ENCODE assay signal across 10 mouse cellular contexts in genomic region chr7:142525342-142526178, GRCm38 (mm10). TPM values are rescaled to one million over a fixed set of nuclear protein-coding genes. Genes with fewer than 3 reads are reported as not detected.
DNase-seq lines count a peak whose midpoint lies in the region; ATAC-seq and TF ChIP-seq lines count a peak whose summit lies in the region.
"Had no signal": no experiment of that assay in that cellular context is flagged by ENCODE, and none has a peak within 500 bp of the region (broad histone marks: within the 10 kb centered on the region; RNA-seq: fewer than 3 reads in every experiment).

No protein-coding gene starts in this region.

- peak; percentile 96 for DNase-seq in heart, adult 11 months
- DNase-seq in heart, postnatal 36 days: no peak
- DNase-seq in brain, embryonic 14.5 days (ENCODE audit: low read depth): peak; percentile 17
- peak; percentile 26 for DNase-seq in liver, embryonic 13.5 days
- DNase-seq in MN1 (ENCODE audit: low spot score): no peak
- no peak for DNase-seq in right cerebral cortex, postnatal 4 days
- DNase-seq in thymus, postnatal 36 days: no peak
- DNase-seq: adrenal gland, postnatal 36 days had no signal

- 38% methylated on average over 13 of the region's 13 CpGs for WGBS in heart, embryonic 13.5 days
- WGBS in liver, embryonic 13.5 days (ENCODE audit: insufficient replicate concordance): 26% methylated on average over 13 of the region's 13 CpGs

- peak overlapping the region; percentile 64 for H3K9ac ChIP-seq in heart, embryonic 13.5 days
- 0 out of 2 replicates have a peak overlapping the region, but pooled peaks have one; percentile 29 for H3K9ac ChIP-seq in liver, embryonic 13.5 days

- H3K4me1 ChIP-seq in heart, embryonic 13.5 days: peaks cover 73% of the 10 kb centered on the region
- peaks cover 59% of the 10 kb centered on the region for H3K4me1 ChIP-seq in liver, embryonic 13.5 days (replicated peaks)

- H3K4me3 ChIP-seq in heart, embryonic 13.5 days: no peak overlapping the region
- no peak overlapping the region for H3K4me3 ChIP-seq in liver, embryonic 13.5 days (replicated peaks)

- intact Hi-C loops in heart, postnatal 36 days (cut with DNase I): no loop called here

- ATAC-seq in heart, embryonic 13.5 days (ENCODE audit: extremely low read depth, insufficient number of reproducible peaks, low FRiP score, low TSS enrichment): peak; percentile 32; the same call in 1 of the 2 replicates
- ATAC-seq in liver, embryonic 13.5 days (ENCODE audit: low read depth): peak; percentile 73

- TF ChIP-seq POLR2A in brain, embryonic 14.5 days (IDR thresholded peaks at IDR 0.05; ENCODE audit: borderline replicate concordance, extremely low read depth, insufficient read depth, insufficient read length, poor library complexity, severe bottlenecking): no peak

- H3K36me3 ChIP-seq in heart, embryonic 13.5 days: no peaks in the 10 kb centered on the region
- H3K36me3 ChIP-seq in liver, embryonic 13.5 days: no peaks in the 10 kb centered on the region

- no peak for TF ChIP-seq CTCF in brain, embryonic 14.5 days (IDR thresholded peaks at IDR 0.05; ENCODE audit: borderline replicate concordance, extremely low read depth, insufficient read depth, insufficient read length)

- peak overlapping the region; percentile 93 for H3K27ac ChIP-seq in heart, embryonic 13.5 days (replicated peaks)
- H3K27ac ChIP-seq in liver, embryonic 13.5 days: peak overlapping the region; percentile 62; the same call in 1 of the 2 replicates

- H3K4me2 ChIP-seq in heart, embryonic 13.5 days: no peak overlapping the region
- no peak overlapping the region for H3K4me2 ChIP-seq in liver, embryonic 13.5 days

- no peaks in the 10 kb centered on the region for H3K27me3 ChIP-seq in heart, embryonic 13.5 days (replicated peaks)
- peaks cover 8% of the 10 kb centered on the region; the same call in 1 of the 2 replicates for H3K27me3 ChIP-seq in liver, embryonic 13.5 days

- no peaks in the 10 kb centered on the region for H3K9me3 ChIP-seq in heart, embryonic 13.5 days
- H3K9me3 ChIP-seq in liver, embryonic 13.5 days (replicated peaks): no peaks in the 10 kb centered on the region

RNA-seq across cellular contexts. Expression of gene Mrpl23, which starts 6.9 kb away (rescaled TPM):
- 10 to 100 TPM; 12.8 to 13.1 TPM for total RNA-seq in heart, postnatal 36 days (2021)
- polyA plus RNA-seq in brain, embryonic 14.5 days (2012; rRNA removed): 80.2 and 111 TPM in 2 replicates
- polyA plus RNA-seq in heart, embryonic 13.5 days (2015; fragmentation: Nextera tagmentation; extraction: Ambion mirVana): 15.6 and 17.7 TPM in 2 replicates
- polyA plus RNA-seq in liver, embryonic 13.5 days (2015; fragmentation: Nextera tagmentation; extraction: Ambion mirVana): 11.3 and 12.2 TPM in 2 replicates

RNA-seq across cellular contexts. Expression of gene Tnnt3, which starts 26.9 kb away (rescaled TPM):
- under 1 TPM; 0.61 to 0.68 TPM for total RNA-seq in heart, postnatal 36 days (2021)
- polyA plus RNA-seq in brain, embryonic 14.5 days (2012; rRNA removed): 0.68 and 1.9 TPM in 2 replicates
- polyA plus RNA-seq in heart, embryonic 13.5 days (2015; fragmentation: Nextera tagmentation; extraction: Ambion mirVana): 4.0 and 5.4 TPM in 2 replicates
- 1.6 and 2.6 TPM in 2 replicates for polyA plus RNA-seq in liver, embryonic 13.5 days (2015; fragmentation: Nextera tagmentation; extraction: Ambion mirVana)
- total RNA-seq: left cerebral cortex, postnatal 14 days had no signal

Comparison
In these comparisons a context has a peak if more than half of its experiments do, and no peak if none do; other contexts are left out.
1. DNase-seq: peak in heart, adult 11 months (single experiment), brain, embryonic 14.5 days (single experiment) and liver, embryonic 13.5 days (single experiment); none in heart, postnatal 36 days (0 of 2), MN1 (single experiment), right cerebral cortex, postnatal 4 days (single experiment) and thymus, postnatal 36 days (0 of 2).